Mouse (Mus musculus) kidney, adult 2 months (tissue): ENCODE results near the gene Sdk2.

Experiments used
- CTCF ChIP-seq: fragments of 200-500 bp; conservative IDR thresholded peaks from 2 replicates; pipeline ENCODE4 v1.5.1; 2011; ENCODE audit warnings: low read depth, mild to moderate bottlenecking, control low read depth, low read length, moderate library complexity, mixed read lengths; ENCODE audit not compliant: insufficient read depth, insufficient read length
- POLR2A ChIP-seq: fragments of 200-500 bp; IDR thresholded peaks from one replicate; pipeline ENCODE4 v1.6.1; 2011; ENCODE audit warnings: low read depth, low read length, control low read depth

GRCm38 (mm10) chr11:113795846-113796245 is 271.0 kb downstream of the Sdk2 start:
- TF ChIP-seq CTCF (no peak), POLR2A (no peak)
